Mouse (Mus musculus): ENCODE results near the gene Ppia.

- no peak for TF ChIP-seq GATA1 (IDR thresholded peaks at IDR 0.05; ENCODE audit: borderline replicate concordance, low read length)
- TF ChIP-seq FLI1 (IDR thresholded peaks at IDR 0.05; ENCODE audit: low read length): no peak
These were observed 9.6 kb upstream of the Ppia start for GRCm38 (mm10) chr11:6405591-6406081.
